Mouse (Mus musculus): ENCODE results near the gene Dus2. TPM values are rescaled to one million over a fixed set of nuclear protein-coding genes. Genes with fewer than 3 reads are reported as not detected.
A peak's percentile ranks its signal among the peaks of the same experiment; 100 is the strongest.
"Not testable (repeated sequence)": the region's sequence is repeated elsewhere in the genome, so short reads cannot be mapped to it uniquely, and the experiment has no call there.

Dus2 gene
- total and polyA plus RNA-seq, 2 experiments from 2014 or later: 14.3 to 21.7 TPM

GRCm38 (mm10) chr8:106004538-106005207 is 13.5 kb downstream of the Dus2 start:
- ATAC-seq (no peak), DNase-seq (no peak)
- Histone ChIP-seq H3K4me2 (ENCODE audit: low read depth) (no peak overlapping the region), H3K27ac (ENCODE audit: low read depth, low read length) (no peak overlapping the region), H3K9ac (no peak overlapping the region), H3K36me3 (ENCODE audit: insufficient read depth) (no peaks in the 10 kb centered on the region), H3K27me3 (ENCODE audit: insufficient read depth, low read length) (no peaks in the 10 kb centered on the region), H3K4me3 (ENCODE audit: low read depth, low read length) (no peak overlapping the region), H3K4me1 (ENCODE audit: insufficient read depth) (0 out of 2 replicates have a peak, but pooled peaks cover under 1% of the 10 kb centered on the region), H3K9me3 (ENCODE audit: low read length) (no peaks in the 10 kb centered on the region)
- 76% methylated on average over 8 of the region's 8 CpGs for WGBS
- no peak for TF ChIP-seq CTCF (IDR thresholded peaks at IDR 0.05; ENCODE audit: low read depth)

GRCm38 (mm10) chr8:106005875-106006274 is 14.7 kb downstream of the Dus2 start, which contains the start of gene Dpep2nb:
Gene Dpep2nb, minus strand, starts transcription at chr8:106005975.
- ATAC-seq (no peak), DNase-seq (no peak)
- Histone ChIP-seq H3K27ac (ENCODE audit: low read depth, low read length) (no peak within 1 kb of the TSS), H3K4me1 (ENCODE audit: insufficient read depth) (peaks cover 11% of the 10 kb centered on the region), H3K9me3 (ENCODE audit: low read length) (no peaks in the 10 kb centered on the region), H3K4me2 (ENCODE audit: low read depth) (no peak within 1 kb of the TSS), H3K9ac (no peak within 1 kb of the TSS), H3K27me3 (ENCODE audit: insufficient read depth, low read length) (no peaks in the 10 kb centered on the region), H3K36me3 (ENCODE audit: insufficient read depth) (no peaks in the 10 kb centered on the region), H3K4me3 (ENCODE audit: low read depth, low read length) (no peak within 1 kb of the TSS)
- no peak for TF ChIP-seq CTCF (IDR thresholded peaks at IDR 0.05; ENCODE audit: low read depth)
- WGBS: 74% methylated on average over 4 of the region's 4 CpGs

GRCm38 (mm10) chr8:106006413-106006812 is 15.3 kb downstream of the Dus2 start:
- peaks cover 11% of the 10 kb centered on the region for H3K4me1 ChIP-seq (ENCODE audit: insufficient read depth)
- no peaks in the 10 kb centered on the region for H3K27me3 ChIP-seq (ENCODE audit: insufficient read depth, low read length)
- no peaks in the 10 kb centered on the region for H3K9me3 ChIP-seq (ENCODE audit: low read length)
- WGBS: 84% methylated on average over 4 of the region's 4 CpGs
- no peak overlapping the region for H3K4me3 ChIP-seq (ENCODE audit: low read depth, low read length)
- ATAC-seq (no peak), DNase-seq (no peak)
- H3K36me3 ChIP-seq (ENCODE audit: insufficient read depth): no peaks in the 10 kb centered on the region
- no peak overlapping the region for H3K9ac ChIP-seq
- H3K27ac ChIP-seq (ENCODE audit: low read depth, low read length): no peak overlapping the region
- peak; percentile 16; the same call in 1 of the 2 replicates for TF ChIP-seq CTCF (IDR thresholded peaks at IDR 0.05; ENCODE audit: low read depth)
- H3K4me2 ChIP-seq (ENCODE audit: low read depth): no peak overlapping the region

GRCm38 (mm10) chr8:106007135-106007534 is 16.0 kb downstream of the Dus2 start:
- DNase-seq (no peak), ATAC-seq (no peak)
- 78% methylated on average over 3 of the region's 3 CpGs for WGBS
- H3K27me3 ChIP-seq (ENCODE audit: insufficient read depth, low read length): no peaks in the 10 kb centered on the region
- no peak overlapping the region for H3K27ac ChIP-seq (ENCODE audit: low read depth, low read length)
- no peak for TF ChIP-seq CTCF (IDR thresholded peaks at IDR 0.05; ENCODE audit: low read depth)
- no peaks in the 10 kb centered on the region for H3K9me3 ChIP-seq (ENCODE audit: low read length)
- H3K36me3 ChIP-seq (ENCODE audit: insufficient read depth): no peaks in the 10 kb centered on the region
- no peak overlapping the region for H3K4me3 ChIP-seq (ENCODE audit: low read depth, low read length)
- no peak overlapping the region for H3K9ac ChIP-seq
- H3K4me1 ChIP-seq (ENCODE audit: insufficient read depth): peaks cover 11% of the 10 kb centered on the region
- no peak overlapping the region for H3K4me2 ChIP-seq (ENCODE audit: low read depth)

GRCm38 (mm10) chr8:106007891-106008290 is 16.8 kb downstream of the Dus2 start:
- not testable (repeated sequence) for ATAC-seq; H3K27me3 ChIP-seq (ENCODE audit: insufficient read depth, low read length); H3K27ac ChIP-seq (ENCODE audit: low read depth, low read length); H3K9me3 ChIP-seq (ENCODE audit: low read length); H3K9ac ChIP-seq; H3K36me3 ChIP-seq (ENCODE audit: insufficient read depth); H3K4me2 ChIP-seq (ENCODE audit: low read depth); DNase-seq; H3K4me3 ChIP-seq (ENCODE audit: low read depth, low read length)
- H3K4me1 ChIP-seq (ENCODE audit: insufficient read depth): peaks cover 11% of the 10 kb centered on the region
- 69% methylated on average over 3 of the region's 3 CpGs for WGBS

- Histone ChIP-seq H3K27ac (ENCODE audit: low read depth, low read length) (peak overlapping the region; percentile 82), H3K9me3 (ENCODE audit: low read length) (no peaks in the 10 kb centered on the region), H3K27me3 (ENCODE audit: insufficient read depth, low read length) (no peaks in the 10 kb centered on the region), H3K4me2 (ENCODE audit: low read depth) (peak overlapping the region; percentile 95), H3K4me1 (ENCODE audit: insufficient read depth) (peaks cover 11% of the 10 kb centered on the region), H3K4me3 (ENCODE audit: low read depth, low read length) (peak overlapping the region; percentile 92), H3K36me3 (ENCODE audit: insufficient read depth) (peaks cover 3% of the 10 kb centered on the region), H3K9ac (peak overlapping the region; percentile 89)
- 3% methylated on average over 66 of the region's 74 CpGs for WGBS
- peak; percentile 96 for DNase-seq
- TF ChIP-seq CTCF (IDR thresholded peaks at IDR 0.05; ENCODE audit: low read depth): no peak; the same call in 1 of the 2 replicates
- ATAC-seq: peak; percentile 99
Measured at GRCm38 (mm10) chr8:106010748-106011642, 19.9 kb downstream of the Dus2 start.

- H3K36me3 ChIP-seq (ENCODE audit: insufficient read depth): peaks cover 7% of the 10 kb centered on the region
- no peak for TF ChIP-seq CTCF (IDR thresholded peaks at IDR 0.05; ENCODE audit: low read depth)
- H3K4me2 ChIP-seq (ENCODE audit: low read depth): peak within 1 kb of the TSS; percentile 95
- peak within 1 kb of the TSS; percentile 82 for H3K27ac ChIP-seq (ENCODE audit: low read depth, low read length)
- peak within 1 kb of the TSS; percentile 89 for H3K9ac ChIP-seq
- no peaks in the 10 kb centered on the region for H3K27me3 ChIP-seq (ENCODE audit: insufficient read depth, low read length)
- WGBS: 3% methylated on average over 6 of the region's 6 CpGs
- H3K4me3 ChIP-seq (ENCODE audit: low read depth, low read length): peak within 1 kb of the TSS; percentile 92
- H3K9me3 ChIP-seq (ENCODE audit: low read length): no peaks in the 10 kb centered on the region
- peaks cover 11% of the 10 kb centered on the region for H3K4me1 ChIP-seq (ENCODE audit: insufficient read depth)
- DNase-seq: no peak
- peak; percentile 27; the same call in 1 of the 2 replicates for ATAC-seq
Measured at GRCm38 (mm10) chr8:106011643-106011986, 20.5 kb downstream of the Dus2 start, which contains the start of gene Ddx28. Gene Ddx28, minus strand, starts transcription at chr8:106011882.

- H3K27ac ChIP-seq (ENCODE audit: low read depth, low read length); H3K9ac ChIP-seq; H3K27me3 ChIP-seq (ENCODE audit: insufficient read depth, low read length); ATAC-seq; H3K36me3 ChIP-seq (ENCODE audit: insufficient read depth); H3K9me3 ChIP-seq (ENCODE audit: low read length); DNase-seq: not testable (repeated sequence)
- Histone ChIP-seq H3K4me1 (ENCODE audit: insufficient read depth) (peaks cover 11% of the 10 kb centered on the region), H3K4me3 (ENCODE audit: low read depth, low read length) (peak overlapping the region; percentile 92; the same call in 1 of the 2 replicates), H3K4me2 (ENCODE audit: low read depth) (peak overlapping the region; percentile 95)
- 85% methylated on average over 8 of the region's 8 CpGs for WGBS
Measured at GRCm38 (mm10) chr8:106012203-106012602, 21.1 kb downstream of the Dus2 start.

Data from forebrain, postnatal 0 days (tissue).